Mouse (Mus musculus): ENCODE results near the gene Ahctf1. TPM values are rescaled to one million over a fixed set of nuclear protein-coding genes. Genes with fewer than 3 reads are reported as not detected.

Ahctf1 gene
- polyA plus RNA-seq, 1 experiment: 11.9 TPM

DNA sequence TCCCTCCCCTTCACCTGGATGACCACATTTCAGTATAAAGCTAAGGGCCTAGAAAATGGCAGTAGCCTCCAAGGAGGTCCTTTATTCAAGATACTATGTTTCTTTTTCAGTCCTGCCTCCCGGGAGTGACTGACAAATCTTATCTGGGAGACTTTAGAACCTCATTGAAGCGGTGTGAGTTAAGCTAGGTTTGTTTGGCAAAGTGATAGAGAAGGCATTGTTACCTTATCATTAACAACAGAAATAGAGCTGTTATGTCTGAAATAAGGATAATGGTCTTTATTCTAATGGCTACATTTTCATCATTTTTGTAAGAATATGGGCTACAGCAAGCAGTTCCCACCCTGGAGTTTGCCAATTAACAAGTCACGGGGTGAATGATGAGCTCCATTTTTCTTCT lies 4.8 kb upstream of the Ahctf1 start:
- H3ac ChIP-seq (ENCODE audit: control insufficient read depth, insufficient read length, low read depth): no peak overlapping the region
- no peaks in the 10 kb centered on the region for H3K36me3 ChIP-seq (ENCODE audit: control insufficient read depth, insufficient read depth)
- no peak overlapping the region for H3K4me3 ChIP-seq (ENCODE audit: insufficient read depth, poor library complexity, severe bottlenecking)
- no peaks in the 10 kb centered on the region for H3K27me3 ChIP-seq (ENCODE audit: control insufficient read depth, insufficient read depth, insufficient read length)
- no peak for TF ChIP-seq USF1 (IDR thresholded peaks at IDR 0.05; ENCODE audit: low read depth)
- no peak for TF ChIP-seq FOSL1 (IDR thresholded peaks at IDR 0.05; ENCODE audit: insufficient read depth, low read length, poor library complexity, severe bottlenecking)
- no peak for TF ChIP-seq MAX (IDR thresholded peaks at IDR 0.05)
- TF ChIP-seq CEBPB (IDR thresholded peaks at IDR 0.05; ENCODE audit: low read depth): no peak
- TF ChIP-seq MYOG (IDR thresholded peaks at IDR 0.05; ENCODE audit: control insufficient read depth, extremely low read depth, insufficient read length): no peak
- no peak for TF ChIP-seq MYOD1 (IDR thresholded peaks at IDR 0.05; ENCODE audit: control insufficient read depth, insufficient read length, low read depth)
- TF ChIP-seq CTCF (IDR thresholded peaks at IDR 0.05; ENCODE audit: control insufficient read depth, insufficient read depth, insufficient read length): no peak
- H3K79me3 ChIP-seq (ENCODE audit: low read depth): no peaks in the 10 kb centered on the region
- no peaks in the 10 kb centered on the region for H3K79me2 ChIP-seq (ENCODE audit: control insufficient read depth, insufficient read depth)

GRCm38 (mm10) chr1:179807468-179807867 lies 4.0 kb upstream of the Ahctf1 start:
- H3K79me3 ChIP-seq (ENCODE audit: low read depth): peaks cover 6% of the 10 kb centered on the region
- no peak overlapping the region for H3K4me3 ChIP-seq (ENCODE audit: insufficient read depth, poor library complexity, severe bottlenecking)
- no peak overlapping the region for H3ac ChIP-seq (ENCODE audit: control insufficient read depth, insufficient read length, low read depth)
- H3K79me2 ChIP-seq (ENCODE audit: control insufficient read depth, insufficient read depth): peaks cover 8% of the 10 kb centered on the region
- TF ChIP-seq MYOG (IDR thresholded peaks at IDR 0.05; ENCODE audit: control insufficient read depth, extremely low read depth, insufficient read length) (no peak), MAX (IDR thresholded peaks at IDR 0.05) (no peak), CTCF (IDR thresholded peaks at IDR 0.05; ENCODE audit: control insufficient read depth, insufficient read depth, insufficient read length) (no peak), FOSL1 (IDR thresholded peaks at IDR 0.05; ENCODE audit: insufficient read depth, low read length, poor library complexity, severe bottlenecking) (no peak)
- no peaks in the 10 kb centered on the region for H3K36me3 ChIP-seq (ENCODE audit: control insufficient read depth, insufficient read depth)
- H3K27me3 ChIP-seq (ENCODE audit: control insufficient read depth, insufficient read depth, insufficient read length): no peaks in the 10 kb centered on the region

GRCm38 (mm10) chr1:179805751-179806150 lies 2.3 kb upstream of the Ahctf1 start:
- H3K36me3 ChIP-seq (ENCODE audit: control insufficient read depth, insufficient read depth): no peaks in the 10 kb centered on the region
- peaks cover 23% of the 10 kb centered on the region for H3K79me3 ChIP-seq (ENCODE audit: low read depth)
- no peaks in the 10 kb centered on the region for H3K27me3 ChIP-seq (ENCODE audit: control insufficient read depth, insufficient read depth, insufficient read length)
- H3ac ChIP-seq (ENCODE audit: control insufficient read depth, insufficient read length, low read depth): no peak overlapping the region
- TF ChIP-seq MAX (IDR thresholded peaks at IDR 0.05): no peak
- H3K79me2 ChIP-seq (ENCODE audit: control insufficient read depth, insufficient read depth): peaks cover 25% of the 10 kb centered on the region
- no peak overlapping the region for H3K4me3 ChIP-seq (ENCODE audit: insufficient read depth, poor library complexity, severe bottlenecking)

GRCm38 (mm10) chr1:179804140-179804881 lies 831 bp upstream of the Ahctf1 start:
- Histone ChIP-seq H3K79me3 (ENCODE audit: low read depth) (peaks cover 37% of the 10 kb centered on the region), H3K27me3 (ENCODE audit: control insufficient read depth, insufficient read depth, insufficient read length) (no peaks in the 10 kb centered on the region), H3ac (ENCODE audit: control insufficient read depth, insufficient read length, low read depth) (peak overlapping the region; percentile 43), H3K79me2 (ENCODE audit: control insufficient read depth, insufficient read depth) (peaks cover 40% of the 10 kb centered on the region), H3K4me3 (ENCODE audit: insufficient read depth, poor library complexity, severe bottlenecking) (peak overlapping the region; percentile 23), H3K36me3 (ENCODE audit: control insufficient read depth, insufficient read depth) (peaks cover 5% of the 10 kb centered on the region)
- TF ChIP-seq MAX (IDR thresholded peaks at IDR 0.05) (no peak), MYOG (IDR thresholded peaks at IDR 0.05; ENCODE audit: control insufficient read depth, extremely low read depth, insufficient read length) (no peak), MYOD1 (IDR thresholded peaks at IDR 0.05; ENCODE audit: control insufficient read depth, insufficient read length, low read depth) (no peak), CEBPB (IDR thresholded peaks at IDR 0.05; ENCODE audit: low read depth) (no peak), CTCF (IDR thresholded peaks at IDR 0.05; ENCODE audit: control insufficient read depth, insufficient read depth, insufficient read length) (no peak), USF1 (IDR thresholded peaks at IDR 0.05; ENCODE audit: low read depth) (no peak), FOSL1 (IDR thresholded peaks at IDR 0.05; ENCODE audit: insufficient read depth, low read length, poor library complexity, severe bottlenecking) (no peak)

DNA sequence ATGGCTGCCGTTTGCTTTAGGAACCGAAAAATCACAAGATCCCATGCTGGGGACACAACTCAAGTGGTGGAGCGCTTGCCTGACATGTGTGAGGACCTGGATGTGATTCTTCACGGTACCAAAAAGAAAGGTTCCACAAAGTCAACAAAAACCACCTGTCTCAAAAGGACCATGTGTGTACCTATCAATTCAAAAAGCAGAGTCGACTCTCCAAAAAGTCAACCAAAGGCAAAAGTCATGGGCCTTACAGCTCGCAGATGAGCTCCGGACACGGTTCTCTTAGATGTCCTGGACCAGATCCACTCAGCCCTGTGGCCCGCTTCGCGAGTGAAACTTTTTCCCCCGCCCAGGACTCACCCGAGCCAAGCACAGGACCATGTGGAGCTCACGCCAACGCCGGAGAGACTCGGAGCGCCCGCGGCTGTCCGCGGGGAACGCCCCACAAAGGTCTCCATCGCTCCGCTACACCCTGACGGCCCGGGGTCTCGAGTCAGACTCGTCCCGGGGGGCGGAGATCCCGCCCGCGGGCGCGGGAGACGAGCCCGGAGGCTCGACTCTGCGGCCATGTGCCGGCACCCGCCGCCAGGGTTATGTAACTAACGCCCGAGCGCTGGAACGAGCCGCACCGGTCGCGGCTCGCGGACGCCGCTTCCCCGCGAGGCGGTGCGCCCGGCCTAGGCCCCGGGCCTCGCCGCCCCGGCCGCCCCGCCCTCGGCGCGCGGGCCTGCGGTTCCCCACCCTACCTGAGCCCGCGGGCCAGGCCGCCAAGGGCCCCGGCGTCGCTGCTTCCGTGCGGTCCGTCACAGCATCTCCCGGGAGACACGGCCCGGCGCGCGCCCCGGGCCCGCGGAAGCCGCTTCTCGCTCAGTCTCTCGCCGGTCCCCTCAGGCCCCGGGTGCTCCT lies 619 bp downstream of the Ahctf1 start, which contains the start of gene Gm10518:
TSS of gene Gm10518 (plus strand) at position 767 of the 903 bp plus-strand sequence.
- Histone ChIP-seq H3K27me3 (ENCODE audit: control insufficient read depth, insufficient read depth, insufficient read length) (no peaks in the 10 kb centered on the region), H3ac (ENCODE audit: control insufficient read depth, insufficient read length, low read depth) (peak within 1 kb of the TSS; percentile 74), H3K79me2 (ENCODE audit: control insufficient read depth, insufficient read depth) (peaks cover 54% of the 10 kb centered on the region), H3K4me3 (ENCODE audit: insufficient read depth, poor library complexity, severe bottlenecking) (peak within 1 kb of the TSS; percentile 88), H3K36me3 (ENCODE audit: control insufficient read depth, insufficient read depth) (peaks cover 20% of the 10 kb centered on the region), H3K79me3 (ENCODE audit: low read depth) (peaks cover 49% of the 10 kb centered on the region)
- TF ChIP-seq MYOG (IDR thresholded peaks at IDR 0.05; ENCODE audit: control insufficient read depth, extremely low read depth, insufficient read length): no peak
- no peak for TF ChIP-seq USF1 (IDR thresholded peaks at IDR 0.05; ENCODE audit: low read depth)

DNA sequence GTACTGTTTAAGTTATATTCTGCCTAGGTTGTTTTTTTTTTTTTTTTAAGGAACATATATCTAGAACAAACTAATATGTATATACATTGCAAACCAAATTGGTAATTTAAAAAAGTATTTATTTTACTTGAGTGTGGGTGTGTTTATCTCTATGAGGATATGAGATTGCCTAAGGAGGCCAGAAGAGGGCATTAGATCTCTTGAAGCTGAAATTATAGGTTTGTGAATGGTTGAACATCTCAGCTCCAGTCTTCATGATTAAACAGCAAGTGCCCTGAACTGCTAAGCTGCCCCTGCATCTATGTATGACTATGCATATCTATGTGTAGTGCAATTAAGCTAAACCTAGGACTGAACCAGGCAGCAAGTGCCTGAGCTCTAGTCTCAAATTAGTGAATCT lies 4.7 kb downstream of the Ahctf1 start:
- peaks cover 93% of the 10 kb centered on the region for H3K79me2 ChIP-seq (ENCODE audit: control insufficient read depth, insufficient read depth)
- TF ChIP-seq MAX (IDR thresholded peaks at IDR 0.05): no peak
- no peak for TF ChIP-seq MYOG (IDR thresholded peaks at IDR 0.05; ENCODE audit: control insufficient read depth, extremely low read depth, insufficient read length)
- TF ChIP-seq USF1 (IDR thresholded peaks at IDR 0.05; ENCODE audit: low read depth): no peak
- TF ChIP-seq MYOD1 (IDR thresholded peaks at IDR 0.05; ENCODE audit: control insufficient read depth, insufficient read length, low read depth): no peak
- no peak for TF ChIP-seq CTCF (IDR thresholded peaks at IDR 0.05; ENCODE audit: control insufficient read depth, insufficient read depth, insufficient read length)
- TF ChIP-seq FOSL1 (IDR thresholded peaks at IDR 0.05; ENCODE audit: insufficient read depth, low read length, poor library complexity, severe bottlenecking): no peak
- no peak for TF ChIP-seq CEBPB (IDR thresholded peaks at IDR 0.05; ENCODE audit: low read depth)
- peaks cover 75% of the 10 kb centered on the region for H3K79me3 ChIP-seq (ENCODE audit: low read depth)
- peaks cover 60% of the 10 kb centered on the region for H3K36me3 ChIP-seq (ENCODE audit: control insufficient read depth, insufficient read depth)
- H3ac ChIP-seq (ENCODE audit: control insufficient read depth, insufficient read length, low read depth): no peak overlapping the region
- H3K4me3 ChIP-seq (ENCODE audit: insufficient read depth, poor library complexity, severe bottlenecking): no peak overlapping the region
- H3K27me3 ChIP-seq (ENCODE audit: control insufficient read depth, insufficient read depth, insufficient read length): no peaks in the 10 kb centered on the region
